Mouse (Mus musculus) G1E (cell line): ENCODE results near the gene Zfp609.

Experiments used
- CTCF ChIP-seq: IDR thresholded peaks from 2 replicates; pipeline ENCODE4 v1.5.1; 2012; ENCODE audit warnings: low read depth, low read length, inconsistent platforms, mixed read lengths
- GATA1 ChIP-seq: IDR thresholded peaks from 2 replicates; pipeline ENCODE4 v1.6.1; 2012; ENCODE audit warnings: borderline replicate concordance, low read length, inconsistent platforms, mixed read lengths
- GATA2 ChIP-seq: IDR thresholded peaks from 2 replicates; pipeline ENCODE4 v1.6.1; 2012; ENCODE audit warnings: low read depth, low read length, inconsistent platforms, borderline replicate concordance
- POLR2AphosphoS5 ChIP-seq: IDR thresholded peaks from 2 replicates; pipeline ENCODE4 v1.6.1; 2012; ENCODE audit warnings: low read depth, low read length, inconsistent platforms; ENCODE audit not compliant: insufficient replicate concordance
- TAL1 ChIP-seq: conservative IDR thresholded peaks from 2 replicates; pipeline ENCODE4 v1.6.1; 2012; ENCODE audit warnings: low read depth, low read length, inconsistent platforms, mixed read lengths

DNA sequence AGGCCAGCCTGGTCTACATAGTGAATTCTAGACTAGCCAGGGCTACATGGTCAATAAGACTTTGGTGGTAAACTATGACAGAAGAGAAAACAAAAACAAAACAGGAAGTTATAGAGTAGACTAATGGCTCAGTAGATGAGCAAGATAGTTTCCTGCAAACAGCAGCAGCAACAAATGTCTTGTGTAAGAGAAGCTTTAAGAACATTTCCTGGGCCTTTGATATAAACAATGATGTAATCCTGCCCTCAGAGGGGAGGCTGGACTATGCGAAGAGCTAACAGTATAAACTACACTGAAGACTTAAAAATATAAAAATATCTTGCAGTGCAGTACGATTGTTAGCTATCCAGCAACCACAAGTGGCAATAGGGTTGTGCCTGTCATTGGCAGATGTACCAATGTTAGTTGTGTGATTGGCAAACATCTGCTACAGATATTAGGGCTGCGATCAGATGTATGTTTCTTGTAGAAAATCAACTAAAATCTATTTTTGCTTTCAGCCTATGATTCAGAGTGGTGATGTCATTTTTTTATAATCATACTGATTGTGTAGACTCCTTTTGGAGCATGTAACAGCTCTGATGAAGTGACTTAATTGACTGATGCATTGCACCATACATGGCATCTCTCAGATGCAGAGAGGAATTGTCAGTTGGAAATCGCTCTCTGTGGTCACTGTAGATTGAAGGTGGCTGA lies 146.3 kb downstream of the Zfp609 start:
- TF ChIP-seq CTCF (no peak), GATA1 (no peak), TAL1 (no peak), POLR2AphosphoS5 (no peak), GATA2 (no peak)
